ENCODE assay signal across 9 mouse cellular contexts in the genomic region with DNA sequence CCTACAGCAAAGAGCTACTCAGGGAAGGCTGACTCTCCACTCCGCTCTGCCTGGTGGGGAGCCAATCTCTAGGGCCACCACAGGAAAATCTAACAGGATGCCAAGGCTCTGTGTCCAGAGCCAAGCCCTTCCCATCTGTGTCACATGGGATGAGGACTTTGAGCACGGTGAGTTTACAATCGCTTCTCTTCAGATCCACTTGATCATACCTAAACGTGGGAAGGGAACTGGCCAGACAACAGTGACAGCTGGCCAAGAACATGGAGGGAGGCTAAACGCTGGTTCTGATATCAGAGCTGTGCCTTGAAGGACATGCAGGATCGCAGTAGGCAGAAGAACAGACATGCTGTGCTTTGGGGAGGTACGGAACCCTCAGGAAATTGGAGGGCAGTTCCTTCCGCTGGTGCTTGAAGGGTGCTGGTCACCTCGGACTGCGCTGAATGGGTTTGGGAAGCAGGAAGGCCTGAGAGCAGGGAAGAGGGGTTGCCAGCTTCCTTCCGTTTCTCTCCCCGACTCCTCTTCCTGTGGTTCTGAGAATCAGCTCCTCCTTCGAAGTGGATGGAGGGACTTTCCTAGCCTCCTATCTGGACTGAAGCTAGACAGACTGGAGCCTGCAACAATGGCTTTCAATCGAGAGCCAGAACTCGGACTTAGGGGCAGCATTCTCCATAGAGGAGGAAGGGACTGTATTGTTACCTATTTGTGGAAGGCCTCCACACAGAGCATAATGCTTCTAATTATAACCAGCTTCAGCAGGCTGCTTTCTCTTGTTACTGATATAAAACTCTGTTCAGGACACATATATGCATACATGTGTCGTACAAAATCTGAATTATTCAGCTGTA. TPM values are rescaled to one million over a fixed set of nuclear protein-coding genes. Genes with fewer than 3 reads are reported as not detected.
A peak's percentile ranks its signal among the peaks of the same experiment; 100 is the strongest.
DNase-seq lines count a peak whose midpoint lies in the region; ATAC-seq and TF ChIP-seq lines count a peak whose summit lies in the region.
"Had no signal": no experiment of that assay in that cellular context is flagged by ENCODE, and none has a peak within 500 bp of the region (broad histone marks: within the 10 kb centered on the region; RNA-seq: fewer than 3 reads in every experiment).

No protein-coding gene starts in this region.

- H3K79me2 ChIP-seq in heart, adult 2 months (replicated peaks; ENCODE audit: control insufficient read depth, insufficient read depth, low read length): no peaks in the 10 kb centered on the region

- H3K36me3 ChIP-seq in forebrain, embryonic 10.5 days (replicated peaks): no peaks in the 10 kb centered on the region
- no peaks in the 10 kb centered on the region for H3K36me3 ChIP-seq in forebrain, embryonic 11.5 days (ENCODE audit: control insufficient read depth, insufficient read depth, low read length)
- peaks cover 2% of the 10 kb centered on the region for H3K36me3 ChIP-seq in heart, adult 2 months (ENCODE audit: control insufficient read depth, insufficient read depth, low read length)
- H3K36me3 ChIP-seq in kidney, embryonic 14.5 days (ENCODE audit: control insufficient read depth, insufficient read depth, low read length): no peaks in the 10 kb centered on the region
- no peaks in the 10 kb centered on the region for H3K36me3 ChIP-seq in liver, embryonic 15.5 days (replicated peaks)
- H3K36me3 ChIP-seq in small intestine, adult 2 months (ENCODE audit: control insufficient read depth, insufficient read depth, low read length): no peaks in the 10 kb centered on the region
- H3K36me3 ChIP-seq: limb, embryonic 13.5 days had no signal

- WGBS in forebrain, embryonic 10.5 days: 76% methylated on average over 16 of the region's 16 CpGs
- WGBS in forebrain, embryonic 11.5 days: 77% methylated on average over 16 of the region's 16 CpGs
- 21% methylated on average over 16 of the region's 16 CpGs for WGBS in cerebellum, adult 2 months
- WGBS in heart, adult 2 months: 8% methylated on average over 16 of the region's 16 CpGs
- 67% methylated on average over 16 of the region's 16 CpGs for WGBS in kidney, embryonic 14.5 days
- 18% methylated on average over 16 of the region's 16 CpGs for WGBS in liver, embryonic 15.5 days (ENCODE audit: insufficient replicate concordance)
- WGBS in small intestine, adult 2 months: 25% methylated on average over 16 of the region's 16 CpGs

- H3K4me2 ChIP-seq in forebrain, embryonic 11.5 days (ENCODE audit: low read depth, low read length, severe bottlenecking): no peak overlapping the region
- no peak overlapping the region for H3K4me2 ChIP-seq in kidney, embryonic 14.5 days (replicated peaks; ENCODE audit: low read depth, low read length)
- no peak overlapping the region for H3K4me2 ChIP-seq in liver, embryonic 15.5 days
- H3K4me2 ChIP-seq: limb, embryonic 13.5 days had no signal

- H3K9me3 ChIP-seq in forebrain, embryonic 10.5 days: no peaks in the 10 kb centered on the region
- no peaks in the 10 kb centered on the region for H3K9me3 ChIP-seq in forebrain, embryonic 11.5 days (ENCODE audit: control insufficient read depth, low read length)
- H3K9me3 ChIP-seq in kidney, embryonic 14.5 days (ENCODE audit: control insufficient read depth, low read length): no peaks in the 10 kb centered on the region
- no peaks in the 10 kb centered on the region for H3K9me3 ChIP-seq in liver, embryonic 15.5 days (replicated peaks)
- H3K9me3 ChIP-seq: limb, embryonic 13.5 days had no signal

- H3K4me1 ChIP-seq in forebrain, embryonic 10.5 days: peaks cover 41% of the 10 kb centered on the region
- H3K4me1 ChIP-seq in forebrain, embryonic 11.5 days (replicated peaks; ENCODE audit: control insufficient read depth, insufficient read depth, low read length): no peaks in the 10 kb centered on the region; the same call in 1 of the 2 replicates
- peaks cover 11% of the 10 kb centered on the region for H3K4me1 ChIP-seq in cerebellum, adult 2 months (ENCODE audit: control insufficient read depth, insufficient read depth, low read length)
- peaks cover 1% of the 10 kb centered on the region; the same call in 1 of the 2 replicates for H3K4me1 ChIP-seq in heart, adult 2 months (ENCODE audit: control insufficient read depth, insufficient read depth, low read length)
- H3K4me1 ChIP-seq in kidney, embryonic 14.5 days (ENCODE audit: control insufficient read depth, insufficient read depth, low read length): 0 out of 2 replicates have a peak, but pooled peaks cover 2% of the 10 kb centered on the region
- no peaks in the 10 kb centered on the region for H3K4me1 ChIP-seq in liver, embryonic 15.5 days (replicated peaks)
- H3K4me1 ChIP-seq in small intestine, adult 2 months (ENCODE audit: control insufficient read depth, insufficient read depth, insufficient read length, low read length): peaks cover 3% of the 10 kb centered on the region; the same call in 1 of the 2 replicates

- no peak for ATAC-seq in forebrain, embryonic 11.5 days (replicated peaks; ENCODE audit: low FRiP score)
- no peak for ATAC-seq in kidney, embryonic 14.5 days (ENCODE audit: low FRiP score, low TSS enrichment)
- ATAC-seq in liver, embryonic 15.5 days (ENCODE audit: insufficient read depth): peak; percentile 40; the same call in 1 of the 2 replicates

- TF ChIP-seq EP300 in heart, adult 2 months (IDR thresholded peaks at IDR 0.05; ENCODE audit: insufficient read depth, low read depth, low read length): 0 out of 2 replicates have a peak, but pooled peaks have one; percentile 49

- TF ChIP-seq POLR2A in cerebellum, adult 2 months (IDR thresholded peaks at IDR 0.05; ENCODE audit: borderline replicate concordance, insufficient read depth, low read length): no peak
- TF ChIP-seq POLR2A in heart, adult 2 months (IDR thresholded peaks at IDR 0.05; ENCODE audit: insufficient read depth, low read depth, low read length): peak; percentile 74
- no peak for TF ChIP-seq POLR2A in small intestine, adult 2 months (IDR thresholded peaks at IDR 0.05; ENCODE audit: low read depth, low read length)

- intact Hi-C loops in heart, adult 2 months (cut with DNase I): loop anchor here (1.0 to 2.0 kb wide), 3 partner anchors 21 to 71 kb away; no protein-coding TSS in a partner anchor

- DNase-seq in forebrain, embryonic 10.5 days (ENCODE audit: extremely low spot score, low spot score): no peak
- DNase-seq in forebrain, embryonic 11.5 days (ENCODE audit: low spot score): no peak
- DNase-seq in cerebellum, adult 2 months: peak; percentile 44 to 52
- peak; percentile 74 to 83 for DNase-seq in heart, adult 2 months
- no peak for DNase-seq in spleen, postnatal 14 days (ENCODE audit: low spot score in 2 of 2)

- H3K9ac ChIP-seq in forebrain, embryonic 11.5 days (ENCODE audit: low read length): no peak overlapping the region
- H3K9ac ChIP-seq in heart, adult 2 months (ENCODE audit: low read depth, low read length): peak overlapping the region; percentile 58
- no peak overlapping the region for H3K9ac ChIP-seq in kidney, embryonic 14.5 days (ENCODE audit: low read depth, low read length)
- no peak overlapping the region for H3K9ac ChIP-seq in liver, embryonic 15.5 days
- H3K9ac ChIP-seq: limb, embryonic 13.5 days had no signal

- H3K27me3 ChIP-seq in forebrain, embryonic 10.5 days (ENCODE audit: poor library complexity, severe bottlenecking): no peaks in the 10 kb centered on the region
- no peaks in the 10 kb centered on the region for H3K27me3 ChIP-seq in forebrain, embryonic 11.5 days (ENCODE audit: control insufficient read depth, insufficient read depth, low read length)
- no peaks in the 10 kb centered on the region for H3K27me3 ChIP-seq in cerebellum, adult 2 months (ENCODE audit: control insufficient read depth, insufficient read depth, low read length)
- H3K27me3 ChIP-seq in heart, adult 2 months (ENCODE audit: control insufficient read depth, insufficient read depth, low read length): no peaks in the 10 kb centered on the region
- no peaks in the 10 kb centered on the region for H3K27me3 ChIP-seq in kidney, embryonic 14.5 days (ENCODE audit: control insufficient read depth, insufficient read depth, low read length)
- no peaks in the 10 kb centered on the region for H3K27me3 ChIP-seq in liver, embryonic 15.5 days
- H3K27me3 ChIP-seq in small intestine, adult 2 months (ENCODE audit: control insufficient read depth, insufficient read depth, low read length): no peaks in the 10 kb centered on the region
- H3K27me3 ChIP-seq: limb, embryonic 13.5 days had no signal

- no peak overlapping the region for H3K4me3 ChIP-seq in forebrain, embryonic 10.5 days
- H3K4me3 ChIP-seq in forebrain, embryonic 11.5 days (ENCODE audit: low read depth, low read length): no peak overlapping the region
- peak overlapping the region; percentile 39 for H3K4me3 ChIP-seq in cerebellum, adult 2 months (replicated peaks; ENCODE audit: insufficient read depth, low read depth, low read length)
- H3K4me3 ChIP-seq in heart, adult 2 months: peak overlapping the region; percentile 36
- no peak overlapping the region for H3K4me3 ChIP-seq in kidney, embryonic 14.5 days (ENCODE audit: low read length)
- no peak overlapping the region for H3K4me3 ChIP-seq in liver, embryonic 15.5 days (replicated peaks)
- peak overlapping the region; percentile 27 for H3K4me3 ChIP-seq in small intestine, adult 2 months (ENCODE audit: low read depth, low read length)
- H3K4me3 ChIP-seq: limb, embryonic 13.5 days had no signal

- H3K27ac ChIP-seq in forebrain, embryonic 10.5 days: 0 out of 2 replicates have a peak overlapping the region, but pooled peaks have one; percentile 36
- H3K27ac ChIP-seq in forebrain, embryonic 11.5 days (ENCODE audit: low read depth, low read length): no peak overlapping the region
- no peak overlapping the region for H3K27ac ChIP-seq in cerebellum, adult 2 months (ENCODE audit: insufficient read depth, low read length)
- H3K27ac ChIP-seq in heart, adult 2 months: peak overlapping the region; percentile 91
- H3K27ac ChIP-seq in kidney, embryonic 14.5 days (ENCODE audit: low read depth, low read length): 0 out of 2 replicates have a peak overlapping the region, but pooled peaks have one; percentile 17
- no peak overlapping the region for H3K27ac ChIP-seq in liver, embryonic 15.5 days (replicated peaks)
- peak overlapping the region; percentile 24 for H3K27ac ChIP-seq in small intestine, adult 2 months (ENCODE audit: insufficient read depth, low read depth, low read length)
- H3K27ac ChIP-seq: limb, embryonic 13.5 days had no signal

- TF ChIP-seq CTCF in cerebellum, adult 2 months (IDR thresholded peaks at IDR 0.05; ENCODE audit: borderline replicate concordance, insufficient read depth, low read depth, low read length): no peak
- TF ChIP-seq CTCF in heart, adult 2 months (IDR thresholded peaks at IDR 0.05): peak; percentile 13; the same call in 1 of the 2 replicates
- TF ChIP-seq CTCF in small intestine, adult 2 months (IDR thresholded peaks at IDR 0.05; ENCODE audit: extremely low read depth, insufficient read length, insufficient replicate concordance, low read depth, low read length): no peak

RNA-seq across cellular contexts. Expression of a gene that starts 21.9 kb away (rescaled TPM):
- polyA plus RNA-seq in forebrain, embryonic 10.5 days (2016; fragmentation: Nextera tagmentation; extraction: Ambion mirVana): 12.0 and 12.9 TPM in 2 replicates
- polyA plus RNA-seq in forebrain, embryonic 11.5 days (2014; fragmentation: Nextera tagmentation; extraction: Ambion mirVana): 15.7 and 16.8 TPM in 2 replicates
- polyA plus RNA-seq in cerebellum, adult 2 months (2012; rRNA removed): 9.0 and 9.5 TPM in 2 replicates
- total RNA-seq in heart, adult 2 months (2021): 10 to 100 TPM in 1 of 2 experiments, 1 to 10 TPM in 1; 7.6 to 11.0 TPM
- 3.6 and 7.2 TPM in 2 replicates for polyA plus RNA-seq in heart, adult 2 months (2012; rRNA removed)
- 11.7 and 16.9 TPM in 2 replicates for polyA plus RNA-seq in kidney, embryonic 14.5 days (2014; fragmentation: Nextera tagmentation; extraction: Ambion mirVana)
- polyA plus RNA-seq in liver, embryonic 15.5 days (2015; fragmentation: Nextera tagmentation; extraction: Ambion mirVana): 1.0 and 1.7 TPM in 2 replicates
- polyA plus RNA-seq in small intestine, adult 2 months (2012; rRNA removed): 1.0 and 1.7 TPM in 2 replicates

Comparison
In these comparisons a context has a peak if more than half of its experiments do, and no peak if none do; other contexts are left out.
1. H3K27ac ChIP-seq: peak in forebrain, embryonic 10.5 days (single experiment), heart, adult 2 months (single experiment), kidney, embryonic 14.5 days (single experiment) and small intestine, adult 2 months (single experiment); none in forebrain, embryonic 11.5 days (single experiment), cerebellum, adult 2 months (single experiment) and liver, embryonic 15.5 days (single experiment).
2. DNase-seq: peak in cerebellum, adult 2 months (2 of 2) and heart, adult 2 months (2 of 2); none in forebrain, embryonic 10.5 days (single experiment), forebrain, embryonic 11.5 days (single experiment) and spleen, postnatal 14 days (0 of 2).
3. H3K4me3 ChIP-seq: peak in cerebellum, adult 2 months (single experiment), heart, adult 2 months (single experiment) and small intestine, adult 2 months (single experiment); none in forebrain, embryonic 10.5 days (single experiment), forebrain, embryonic 11.5 days (single experiment), kidney, embryonic 14.5 days (single experiment) and liver, embryonic 15.5 days (single experiment).